Mouse (Mus musculus): Measurements from ENCODE around the gene Slc7a7.

Gene Slc7a7

GRCm38 (mm10) chr14:54432837-54433830, 15.6 kb upstream of the Slc7a7 start:
- DNase-seq (ENCODE audit: low read depth, low spot score), result no peak

GRCm38 (mm10) chr14:54432078-54432836, 14.7 kb upstream of the Slc7a7 start:
- no peak for DNase-seq (ENCODE audit: low read depth, low spot score)

- DNase-seq (ENCODE audit: low read depth, low spot score), result peak; percentile 76
Observed at GRCm38 (mm10) chr14:54431334-54432077, 13.9 kb upstream of the Slc7a7 start, which contains the start of gene Mmp14. Mmp14 (plus strand) TSS chr14:54431612.

- DNase-seq (ENCODE audit: low read depth, low spot score), result no peak
Observed at GRCm38 (mm10) chr14:54430406-54431145, 13.0 kb upstream of the Slc7a7 start.

GRCm38 (mm10) chr14:54429332-54430093, 11.9 kb upstream of the Slc7a7 start:
- DNase-seq (ENCODE audit: low read depth, low spot score), result no peak

GRCm38 (mm10) chr14:54428421-54428820, 10.8 kb upstream of the Slc7a7 start:
- DNase-seq (ENCODE audit: low read depth, low spot score), result no peak

- DNase-seq (ENCODE audit: low read depth, low spot score), result no peak
Observed at GRCm38 (mm10) chr14:54427696-54428095, 10.1 kb upstream of the Slc7a7 start.

- peak; percentile 95 for DNase-seq (ENCODE audit: low read depth, low spot score)
Observed at GRCm38 (mm10) chr14:54426689-54427398, 9.3 kb upstream of the Slc7a7 start, which contains the start of gene Mrpl52. Mrpl52 (plus strand) TSS chr14:54426909.

GRCm38 (mm10) chr14:54426003-54426688, 8.6 kb upstream of the Slc7a7 start:
- DNase-seq (ENCODE audit: low read depth, low spot score), result no peak

- no peak for DNase-seq (ENCODE audit: low read depth, low spot score)
Observed at GRCm38 (mm10) chr14:54425540-54425939, 8.0 kb upstream of the Slc7a7 start.

- DNase-seq (ENCODE audit: low read depth, low spot score), result no peak
Observed at GRCm38 (mm10) chr14:54424634-54425033, 7.1 kb upstream of the Slc7a7 start.

- DNase-seq (ENCODE audit: low read depth, low spot score), result no peak
Observed at GRCm38 (mm10) chr14:54423406-54423805, 5.8 kb upstream of the Slc7a7 start.

- no peak for DNase-seq (ENCODE audit: low read depth, low spot score)
Observed at GRCm38 (mm10) chr14:54421014-54421413, 3.4 kb upstream of the Slc7a7 start.

GRCm38 (mm10) chr14:54416830-54417229, 750 bp downstream of the Slc7a7 start:
- DNase-seq (ENCODE audit: low read depth, low spot score), result no peak

GRCm38 (mm10) chr14:54416229-54416775, 1.3 kb downstream of the Slc7a7 start:
- DNase-seq (ENCODE audit: low read depth, low spot score), result no peak

- no peak for DNase-seq (ENCODE audit: low read depth, low spot score)
Observed at GRCm38 (mm10) chr14:54415241-54416020, 2.1 kb downstream of the Slc7a7 start.

GRCm38 (mm10) chr14:54413877-54414700, 3.5 kb downstream of the Slc7a7 start:
- no peak for DNase-seq (ENCODE audit: low read depth, low spot score)

All from mesoderm, embryonic 11.5 days (tissue).